Mouse (Mus musculus) forebrain, embryonic 10.5 days (tissue): ENCODE results near the gene Clec16a. TPM values are rescaled to one million over a fixed set of nuclear protein-coding genes. Genes with fewer than 3 reads are reported as not detected.

ENCODE experiments used
- DNase-seq: peaks from one replicate; pipeline ENCODE4 v3.0.0-alpha.2; 2017; ENCODE audit warnings: low spot score; ENCODE audit errors: extremely low spot score
- H3K27ac ChIP-seq: fragments of 300-500 bp; sonication (generic); 2 replicates; pipeline ENCODE4 v1.5.1; 2016; ENCODE audit warnings: mild to moderate bottlenecking
- H3K27me3 ChIP-seq: fragments of 300-500 bp; sonication (generic); 2 replicates; pipeline ENCODE4 v1.6.1; 2016; ENCODE audit warnings: mild to moderate bottlenecking; ENCODE audit not compliant: poor library complexity, severe bottlenecking
- H3K36me3 ChIP-seq: fragments of 300-500 bp; sonication (generic); replicated peaks from 2 replicates; pipeline ENCODE4 v1.6.1; 2016; ENCODE audit warnings: mild to moderate bottlenecking, moderate library complexity
- H3K4me1 ChIP-seq: fragments of 300-500 bp; sonication (generic); 2 replicates; pipeline ENCODE4 v1.6.1; 2016
- H3K4me3 ChIP-seq: fragments of 300-500 bp; sonication (generic); 2 replicates; pipeline ENCODE4 v1.5.1; 2016; ENCODE audit warnings: mild to moderate bottlenecking, moderate library complexity
- H3K9me3 ChIP-seq: fragments of 300-500 bp; sonication (generic); 2 replicates; pipeline ENCODE4 v1.6.1; 2016; ENCODE audit warnings: mild to moderate bottlenecking, moderate library complexity
- WGBS: fragments of 180-500 bp; shearing (Covaris S2); methylation state at CpG from one replicate; pipeline ENCODE4 v1.1.7; 2016; 5-methylcytosine and 5-hydroxymethylcytosine counted together
- polyA plus RNA-seq: library from polyadenylated mRNA; unstranded; fragments of >200 nt; fragmentation: Nextera tagmentation; extraction: Ambion mirVana; gene quantifications from 2 replicates; pipeline ENCODE4 v1.2.1, GENCODE M21; 2016

The Clec16a gene
- polyA plus RNA-seq, 1 experiment from 2014 or later: 29.7 TPM

DNA sequence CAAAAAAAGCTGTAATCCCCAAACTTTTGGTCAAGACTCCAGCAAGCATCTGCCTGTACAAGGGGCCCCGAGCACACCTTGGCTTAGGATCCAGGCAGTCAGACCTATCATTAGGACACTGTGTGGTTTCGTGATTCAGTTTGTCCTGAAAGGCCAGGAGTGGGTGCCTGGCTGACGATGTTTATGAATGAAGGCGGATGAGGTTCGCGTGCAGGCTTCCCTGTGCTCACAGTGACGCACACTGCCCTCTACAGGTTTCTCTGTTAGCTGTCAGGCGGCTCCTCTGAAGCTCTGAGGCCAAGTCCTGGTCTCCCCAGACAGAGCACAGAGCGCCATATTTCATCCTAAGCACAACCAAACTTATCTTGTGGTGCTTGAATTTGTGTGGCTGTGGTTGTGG lies 241.1 kb downstream of the Clec16a start:
- Histone ChIP-seq H3K36me3 (no peaks in the 10 kb centered on the region), H3K4me1 (peaks cover 69% of the 10 kb centered on the region), H3K27ac (peak overlapping the region; percentile 93), H3K9me3 (no peaks in the 10 kb centered on the region), H3K27me3 (peaks cover 32% of the 10 kb centered on the region), H3K4me3 (peak overlapping the region; percentile 80)
- WGBS: 1% methylated on average over 9 of the region's 9 CpGs
- DNase-seq: peak; percentile 82

DNA sequence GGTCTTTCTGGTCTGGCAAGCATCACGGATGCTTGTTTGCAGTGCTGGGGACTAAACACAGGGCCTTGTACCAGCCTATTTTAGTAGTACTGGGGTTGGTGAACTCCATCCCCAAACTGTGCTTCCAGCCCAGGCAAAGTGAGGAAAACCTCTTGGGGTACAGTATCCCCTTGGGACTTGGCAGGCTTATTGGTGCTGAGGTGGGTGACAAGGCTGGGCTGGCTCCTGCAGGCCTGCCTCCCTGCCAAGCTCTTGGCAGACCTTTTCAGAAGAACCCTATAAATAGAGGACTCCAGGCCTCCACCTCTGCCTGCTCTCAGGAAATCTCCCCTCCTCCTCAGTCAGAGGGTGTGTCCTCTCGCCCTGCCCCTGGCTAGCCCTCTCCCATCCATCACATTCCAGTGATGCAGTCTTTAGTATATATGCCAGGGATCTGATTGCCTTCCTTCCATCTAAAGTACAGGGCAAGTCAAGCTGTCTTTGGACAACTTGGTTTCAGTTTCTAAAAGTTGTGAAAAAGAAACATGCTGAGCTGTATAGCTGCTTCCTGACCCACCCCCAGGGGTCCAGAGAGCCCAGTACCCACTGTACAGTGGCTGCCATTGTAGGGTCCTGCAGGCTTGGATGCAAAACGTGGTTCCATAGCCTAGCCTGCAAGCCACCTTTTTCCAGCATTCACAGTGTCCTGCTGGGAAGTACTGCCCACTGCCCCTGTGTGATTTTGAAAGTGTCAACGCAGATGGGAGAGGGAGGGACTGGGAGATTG lies 241.8 kb downstream of the Clec16a start:
- peaks cover 63% of the 10 kb centered on the region for H3K4me1 ChIP-seq
- peaks cover 37% of the 10 kb centered on the region for H3K27me3 ChIP-seq
- WGBS: 65% methylated on average over 4 of the region's 4 CpGs
- no peaks in the 10 kb centered on the region for H3K9me3 ChIP-seq
- no peaks in the 10 kb centered on the region for H3K36me3 ChIP-seq
- peak overlapping the region; percentile 80 for H3K4me3 ChIP-seq
- peak overlapping the region; percentile 93 for H3K27ac ChIP-seq
- DNase-seq: no peak

DNA sequence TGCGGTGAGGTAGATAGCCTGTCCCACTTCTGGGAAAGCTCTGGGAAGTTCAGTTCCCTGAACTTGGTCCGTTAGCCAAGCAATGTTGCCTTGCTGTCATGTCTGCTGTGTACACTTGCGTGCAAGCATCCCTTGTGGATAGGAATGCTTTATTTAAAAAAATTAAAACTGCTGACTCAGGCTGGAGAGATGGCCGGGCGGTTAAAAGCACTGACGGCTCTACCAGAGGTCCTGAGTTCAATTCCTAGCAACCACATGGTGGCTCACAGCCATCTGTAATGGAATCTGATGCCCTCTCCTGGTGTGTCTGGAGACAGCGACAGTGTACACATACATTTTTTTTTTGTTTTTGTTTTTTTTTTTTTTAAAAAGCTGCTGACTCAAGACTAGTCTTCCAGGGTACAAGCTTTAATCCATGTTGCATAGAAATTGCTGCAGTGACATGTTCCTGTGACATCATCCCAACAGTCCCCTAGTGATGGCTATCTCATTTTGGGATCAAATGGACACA lies 242.5 kb downstream of the Clec16a start:
- no peak for DNase-seq
- 89% methylated on average over 7 of the region's 7 CpGs for WGBS
- Histone ChIP-seq H3K36me3 (no peaks in the 10 kb centered on the region), H3K4me1 (peaks cover 57% of the 10 kb centered on the region), H3K27ac (no peak overlapping the region), H3K4me3 (no peak overlapping the region), H3K9me3 (no peaks in the 10 kb centered on the region), H3K27me3 (peaks cover 32% of the 10 kb centered on the region)

DNA sequence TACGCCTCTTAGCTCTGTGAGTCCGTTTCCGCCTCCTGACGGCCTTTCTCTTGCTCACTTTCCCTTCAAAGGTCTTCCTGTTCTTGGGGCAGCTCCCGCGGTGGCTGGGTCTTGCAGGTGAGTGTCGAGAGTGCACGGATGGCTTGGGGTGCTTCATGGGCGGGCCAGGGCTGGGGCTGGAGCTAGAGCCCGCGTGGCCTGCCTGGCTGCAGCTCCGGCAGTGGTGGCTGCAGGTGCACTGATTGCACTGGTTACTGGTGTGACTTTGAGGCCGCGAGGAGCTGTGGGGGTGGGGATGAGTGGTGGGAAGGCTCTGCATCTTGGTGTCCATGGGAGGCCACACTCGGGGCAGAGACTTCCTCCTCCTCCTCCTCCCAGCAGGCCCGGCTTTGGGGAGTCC lies 243.1 kb downstream of the Clec16a start, which contains the start of gene Tnp2:
TSS of gene Tnp2 (minus strand) at position 390 of the 400 bp plus-strand sequence.
- H3K27me3 ChIP-seq: peaks cover 26% of the 10 kb centered on the region
- WGBS: 47% methylated on average over 16 of the region's 16 CpGs
- H3K4me1 ChIP-seq: peaks cover 50% of the 10 kb centered on the region
- H3K36me3 ChIP-seq: no peaks in the 10 kb centered on the region
- no peaks in the 10 kb centered on the region for H3K9me3 ChIP-seq
- peak within 1 kb of the TSS; percentile 15; the same call in 1 of the 2 replicates for H3K27ac ChIP-seq
- H3K4me3 ChIP-seq: no peak within 1 kb of the TSS
- DNase-seq: no peak

DNA sequence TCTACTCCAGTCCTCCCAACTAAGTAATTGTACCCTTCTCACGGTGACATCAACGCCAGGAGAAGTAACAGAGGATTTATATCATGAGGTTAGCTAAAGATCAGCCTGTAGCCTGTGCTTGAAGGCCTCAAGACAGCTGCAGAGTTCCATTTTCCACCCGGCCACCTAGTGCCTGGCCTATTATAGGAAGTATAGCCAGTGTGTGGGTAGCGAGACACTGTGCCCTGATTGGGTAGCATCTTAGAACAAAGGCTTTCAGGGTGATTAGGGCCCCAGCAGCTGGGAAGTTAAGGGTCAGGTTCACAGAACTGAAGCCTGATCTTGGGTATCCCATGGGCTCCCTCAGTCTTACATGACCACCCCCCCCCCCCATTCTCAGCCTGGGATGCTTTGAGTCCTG lies 243.7 kb downstream of the Clec16a start:
- Histone ChIP-seq H3K27me3 (peaks cover 20% of the 10 kb centered on the region), H3K4me3 (no peak overlapping the region), H3K36me3 (no peaks in the 10 kb centered on the region), H3K27ac (no peak overlapping the region), H3K4me1 (peaks cover 46% of the 10 kb centered on the region), H3K9me3 (no peaks in the 10 kb centered on the region)
- WGBS: 50% methylated on average over 4 of the region's 4 CpGs
- no peak for DNase-seq

DNA sequence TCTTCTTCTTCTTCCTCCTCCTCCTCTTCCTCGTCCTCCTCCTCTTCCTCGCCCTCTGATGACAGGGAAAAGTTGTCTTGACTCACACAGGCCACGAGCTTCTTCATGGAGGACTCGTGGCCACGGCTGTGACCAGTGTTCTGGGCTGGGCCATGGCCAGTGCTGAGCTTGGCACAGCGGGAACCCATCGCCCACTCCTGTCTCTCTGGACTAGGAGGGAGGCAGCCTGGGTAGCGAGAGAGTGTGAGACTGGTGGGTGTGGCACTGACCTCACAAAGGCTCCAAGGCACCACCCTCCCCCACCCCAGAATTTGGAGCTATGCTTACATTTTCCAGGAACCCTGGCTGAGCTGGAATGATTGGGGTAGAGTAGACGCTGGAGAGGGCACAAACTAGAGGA lies 245.6 kb downstream of the Clec16a start, which contains the start of gene Prm3:
TSS of gene Prm3 (minus strand) at position 213 of the 400 bp plus-strand sequence.
- H3K27me3 ChIP-seq: peaks cover 23% of the 10 kb centered on the region

More for the DNA sequence above, 245.6 kb downstream of the Clec16a start, which contains the start of gene Prm3:
- Histone ChIP-seq H3K27ac (no peak within 1 kb of the TSS), H3K4me3 (no peak within 1 kb of the TSS), H3K4me1 (peaks cover 35% of the 10 kb centered on the region), H3K9me3 (no peaks in the 10 kb centered on the region), H3K36me3 (no peaks in the 10 kb centered on the region)
- 79% methylated on average over 9 of the region's 9 CpGs for WGBS
- DNase-seq: no peak

Other genes with a start within 250 kb of the Clec16a start
- 2.1 and 2.2 TPM in 2 replicates for gene Emp2, start 231.4 kb upstream of the Clec16a start, polyA plus RNA-seq
- gene Tekt5, start 149.8 kb upstream of the Clec16a start, polyA plus RNA-seq: 0.10 TPM in 1 of 2 replicates, not detected in the other
- 80.9 and 81.3 TPM in 2 replicates for gene Nubp1, start 133.4 kb upstream of the Clec16a start, polyA plus RNA-seq
- 20.5 and 20.8 TPM in 2 replicates for gene Tvp23a, start 98.0 kb upstream of the Clec16a start, polyA plus RNA-seq
- gene Ciita, start 65.3 kb upstream of the Clec16a start, polyA plus RNA-seq: 0.10 TPM in 2 replicates
- gene Dexi, start 2.3 kb upstream of the Clec16a start, polyA plus RNA-seq: 14.1 and 14.6 TPM in 2 replicates
- gene Socs1, start 240.2 kb downstream of the Clec16a start, polyA plus RNA-seq: 2.3 and 2.7 TPM in 2 replicates
- not detected in 2 replicates for gene Tnp2, start 243.3 kb downstream of the Clec16a start, polyA plus RNA-seq
- not detected in 2 replicates for gene Prm3, start 245.6 kb downstream of the Clec16a start, polyA plus RNA-seq